Mouse (Mus musculus): ENCODE measurements around the gene Birc2.

Birc2 gene

DNA sequence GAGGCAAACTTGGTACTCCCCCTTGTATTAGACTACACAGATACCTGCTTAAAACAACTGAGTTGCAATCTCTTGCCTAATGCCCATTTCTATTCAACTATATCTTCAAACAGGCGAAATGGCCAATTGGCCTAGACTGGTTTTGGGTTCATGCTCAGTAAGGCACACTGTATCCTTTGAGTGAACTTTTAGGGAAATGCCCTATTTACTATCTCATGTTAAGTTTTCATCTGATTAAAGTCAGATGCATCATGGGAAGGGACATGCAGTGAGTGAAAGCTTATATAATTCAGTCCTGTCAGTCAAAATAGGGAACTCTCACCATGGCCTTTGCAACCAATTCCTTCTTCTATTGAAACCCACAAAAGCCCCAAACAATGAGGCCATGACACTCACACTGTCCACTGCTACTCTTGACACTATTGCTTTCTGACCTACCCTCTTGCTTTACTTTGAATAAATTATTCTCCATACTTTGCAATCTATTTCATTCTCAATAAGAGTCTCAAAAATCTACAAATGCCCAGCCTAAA is 9.9 kb upstream of the Birc2 start:
- no peak for DNase-seq (ENCODE audit: low read depth, low spot score)

DNA sequence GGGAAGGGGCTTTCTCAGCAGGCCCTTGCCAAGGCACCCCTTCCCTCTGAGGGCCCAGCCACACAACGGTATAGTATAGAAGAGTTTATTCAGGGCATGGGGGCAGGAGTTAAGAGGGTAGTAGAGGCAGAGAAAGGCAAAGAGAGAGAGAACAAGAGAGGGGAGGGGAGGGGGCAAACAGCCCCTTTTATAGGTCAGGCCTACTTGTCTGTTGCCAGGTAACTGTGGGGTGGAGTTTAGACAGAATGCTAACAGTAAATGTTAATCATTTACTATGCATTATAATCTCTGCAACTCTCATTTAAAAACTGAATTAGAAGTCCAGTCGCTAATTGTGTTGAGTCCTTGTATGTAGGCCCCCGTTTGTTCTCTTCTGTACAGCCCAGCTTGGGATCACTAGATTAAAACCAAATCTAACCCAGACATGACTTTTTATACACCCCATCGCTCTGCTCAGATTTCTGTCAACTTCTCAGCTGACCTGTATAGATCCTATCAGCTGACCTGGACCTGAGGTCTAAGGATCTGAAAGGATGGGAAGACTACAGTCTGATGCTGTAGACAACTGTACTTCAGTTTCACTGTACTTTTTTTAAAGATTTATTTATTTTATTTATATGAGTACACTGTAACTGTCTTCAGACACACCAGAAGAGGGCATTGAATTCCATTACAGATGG is 8.5 kb upstream of the Birc2 start:
- DNase-seq (ENCODE audit: low read depth, low spot score), result no peak

- no peak for DNase-seq (ENCODE audit: low read depth, low spot score)
Measured at GRCm38 (mm10) chr9:7841221-7841620, 4.4 kb upstream of the Birc2 start.

GRCm38 (mm10) chr9:7837806-7838440 is 1.1 kb upstream of the Birc2 start:
- DNase-seq (ENCODE audit: low read depth, low spot score), result no peak

DNA sequence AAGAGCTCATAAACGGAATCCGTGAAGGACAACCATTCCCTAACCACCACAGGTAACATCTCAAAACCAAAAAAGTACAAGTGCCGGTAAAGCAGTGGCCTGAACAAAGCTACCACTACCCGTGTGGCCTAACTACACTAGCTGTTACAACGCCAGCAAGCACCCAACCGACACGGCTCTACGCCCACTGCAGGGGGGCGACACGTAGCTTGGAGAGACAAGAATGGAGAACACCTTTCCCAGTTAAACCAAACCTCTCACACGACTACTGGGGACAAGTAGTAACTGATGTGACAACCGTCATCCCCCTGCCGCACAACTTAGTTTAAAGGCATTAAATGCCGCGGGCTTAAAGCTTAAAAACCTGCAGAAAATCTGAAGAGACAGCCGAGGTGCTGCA is 533 bp downstream of the Birc2 start:
- DNase-seq (ENCODE audit: low read depth, low spot score), result no peak

DNA sequence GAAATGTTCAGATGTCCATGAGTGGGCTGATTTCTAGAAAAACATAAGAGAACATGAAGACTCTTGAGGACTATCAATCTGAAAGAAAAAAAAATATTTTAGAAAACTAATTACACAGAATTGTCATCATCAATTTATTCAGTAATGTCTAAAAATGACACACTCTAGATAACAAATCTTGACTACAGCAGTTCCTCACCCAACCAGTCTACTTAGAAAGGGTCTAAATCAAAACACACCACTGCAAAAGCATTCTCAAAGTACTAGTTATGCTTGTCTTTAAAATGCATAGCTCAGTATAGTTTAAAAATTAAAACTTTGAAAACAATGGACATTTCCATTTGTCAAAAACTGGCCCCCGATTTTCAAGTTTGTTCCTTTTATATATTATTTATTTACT is 1.6 kb downstream of the Birc2 start:
- DNase-seq (ENCODE audit: low read depth, low spot score), result no peak

- DNase-seq (ENCODE audit: low read depth, low spot score), result no peak
Measured at GRCm38 (mm10) chr9:7833421-7833820, 3.4 kb downstream of the Birc2 start.

DNA sequence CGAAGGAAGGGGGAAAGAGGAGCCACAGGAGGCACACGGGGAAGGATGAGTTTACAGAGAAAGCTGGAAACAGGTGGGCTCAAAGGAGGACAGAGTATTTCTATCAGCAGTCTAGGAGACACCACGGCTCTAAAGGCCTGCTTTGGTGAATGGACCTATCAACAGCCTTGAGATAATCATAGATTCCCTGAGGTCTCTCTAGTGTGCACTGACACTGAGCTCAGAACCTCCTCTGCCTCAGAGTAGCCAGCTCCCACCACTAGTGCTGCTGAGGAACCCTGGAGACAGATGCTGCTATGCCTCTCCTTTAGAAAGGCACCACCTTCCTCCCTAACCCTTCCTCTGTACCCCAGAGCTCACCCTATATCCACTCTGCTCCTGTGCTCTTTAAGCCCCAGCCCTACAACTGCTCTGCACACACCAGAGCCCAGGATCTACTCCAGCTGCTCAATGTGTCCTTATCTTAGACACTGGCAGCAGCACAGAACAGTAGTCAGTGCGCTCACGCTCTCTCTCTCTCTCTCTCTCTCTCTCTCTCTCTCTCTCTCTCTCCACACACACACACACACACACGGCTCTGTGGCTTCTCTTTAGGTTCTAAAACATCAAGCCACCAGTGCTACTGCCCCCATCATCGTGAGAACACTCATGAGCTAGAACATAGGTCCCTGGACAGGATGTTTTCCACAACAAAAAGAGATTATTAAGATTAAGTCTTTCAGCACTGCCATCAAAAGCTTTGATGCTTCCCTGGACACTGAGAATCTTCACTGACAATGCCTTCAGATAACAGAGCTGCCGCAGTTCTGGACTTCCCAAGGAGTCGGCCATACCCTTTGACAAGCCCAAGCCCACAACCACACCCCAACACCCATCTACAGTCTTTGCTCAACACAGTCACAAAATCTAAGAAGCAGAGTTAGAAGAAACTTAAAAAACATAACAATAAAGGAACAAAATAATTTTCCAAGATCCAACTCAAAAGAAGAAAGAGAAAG is 7.0 kb downstream of the Birc2 start:
- no peak for DNase-seq (ENCODE audit: low read depth, low spot score)

DNA sequence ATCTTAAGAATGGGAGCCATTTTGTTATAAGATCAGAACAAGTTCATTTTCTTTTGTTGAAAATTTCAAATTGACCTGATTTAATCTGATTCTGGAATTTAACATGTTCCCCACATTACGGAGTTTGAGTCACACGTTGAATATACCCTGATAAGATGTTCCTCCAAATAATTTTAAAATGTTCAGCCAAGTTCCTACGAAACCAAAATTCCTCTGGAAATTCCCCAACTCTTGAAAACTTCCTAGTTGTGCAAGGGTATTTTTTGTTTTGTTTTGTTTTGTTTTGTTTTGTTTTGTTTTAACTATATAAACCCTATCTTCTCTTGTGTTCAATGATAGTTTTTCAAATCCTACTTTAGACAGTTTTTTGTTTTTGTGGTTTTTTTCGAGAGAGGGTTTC is 8.2 kb downstream of the Birc2 start:
- DNase-seq (ENCODE audit: low read depth, low spot score), result no peak

DNA sequence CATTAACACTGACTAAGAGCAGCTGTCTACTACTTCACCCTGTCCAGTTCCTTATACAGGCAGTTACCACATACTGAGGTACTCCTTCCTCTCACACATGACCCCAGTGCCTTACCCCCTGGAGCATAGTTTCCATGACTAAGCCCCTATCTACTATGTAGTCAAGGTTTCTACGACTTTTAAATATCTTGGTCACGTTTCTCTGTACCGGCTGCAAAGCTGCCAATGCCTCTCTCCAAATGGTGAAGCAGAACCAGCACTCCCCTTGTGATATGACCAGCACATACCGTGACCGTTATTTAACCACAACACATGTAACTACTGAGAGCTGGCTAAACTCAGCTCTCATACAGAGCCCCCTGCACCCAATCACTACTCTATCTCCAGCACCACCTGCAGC is 11.9 kb downstream of the Birc2 start:
- no peak for DNase-seq (ENCODE audit: low read depth, low spot score)

- no peak for DNase-seq (ENCODE audit: low read depth, low spot score)
Measured at GRCm38 (mm10) chr9:7822758-7823157, 14.1 kb downstream of the Birc2 start.

DNA sequence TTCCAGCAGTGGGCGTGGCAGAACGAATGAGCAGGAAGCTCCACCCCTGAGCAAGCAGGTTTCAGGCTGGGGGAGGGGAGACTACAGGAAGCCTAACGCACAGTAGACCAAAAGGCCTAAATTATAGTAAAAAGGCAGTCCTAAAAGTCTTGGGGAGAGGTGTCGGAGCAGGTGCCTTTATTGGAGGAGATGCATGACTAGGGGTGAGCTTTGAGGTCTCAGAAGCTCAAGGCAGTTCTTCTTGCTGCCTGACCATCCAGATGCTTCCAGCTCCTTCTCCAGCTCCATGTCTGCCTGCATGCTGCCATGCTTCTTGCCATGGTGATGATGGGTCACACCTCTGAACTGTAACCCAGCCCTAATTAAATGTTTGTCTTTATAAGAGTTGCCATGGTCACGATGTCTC is 31.8 kb downstream of the Birc2 start:
- no peak for DNase-seq (ENCODE audit: low read depth, low spot score)

DNA sequence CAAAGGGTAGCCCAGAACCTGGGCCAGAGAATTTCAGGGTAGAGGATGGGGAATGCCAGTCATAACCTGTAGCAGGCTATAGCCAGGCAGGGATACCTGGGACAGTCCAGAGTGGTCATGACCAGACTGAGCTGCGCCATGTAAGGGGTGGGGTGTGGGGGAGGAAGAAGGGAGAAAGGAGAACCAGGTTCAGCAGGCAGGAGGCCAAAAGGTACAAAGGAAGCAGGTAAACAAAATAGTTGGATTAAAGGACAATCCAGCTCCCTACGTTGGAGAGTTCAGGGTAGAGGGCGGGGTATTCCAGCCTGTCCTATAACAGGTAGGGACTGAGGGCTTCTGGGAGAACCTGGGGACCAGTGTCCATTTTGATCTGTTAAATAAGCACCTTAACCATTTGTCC is 38.3 kb downstream of the Birc2 start:
- DNase-seq (ENCODE audit: low read depth, low spot score), result no peak

GRCm38 (mm10) chr9:7797542-7797941 is 39.3 kb downstream of the Birc2 start:
- DNase-seq (ENCODE audit: low read depth, low spot score), result no peak

- DNase-seq (ENCODE audit: low read depth, low spot score), result no peak
Measured at GRCm38 (mm10) chr9:7796129-7796864, 40.6 kb downstream of the Birc2 start.

DNA sequence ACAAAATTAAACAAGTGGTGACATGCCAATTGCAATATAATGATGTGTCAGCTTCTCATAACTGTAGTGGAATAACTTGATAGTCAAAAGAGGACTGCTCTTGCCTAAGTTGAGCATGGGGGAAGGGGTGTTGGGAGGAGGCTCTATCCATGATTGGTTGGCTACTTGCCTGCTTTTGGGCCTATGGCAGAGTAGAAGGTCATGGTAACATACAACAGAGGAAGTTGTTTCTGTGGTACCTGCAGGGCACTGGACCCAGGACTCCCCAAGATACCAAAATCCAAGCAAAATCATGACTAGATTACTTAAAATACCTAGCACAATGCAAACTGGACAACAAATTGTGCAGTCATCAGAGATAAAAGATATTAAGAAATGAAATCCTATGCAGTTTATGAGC is 41.3 kb downstream of the Birc2 start:
- no peak for DNase-seq (ENCODE audit: low read depth, low spot score)

DNA sequence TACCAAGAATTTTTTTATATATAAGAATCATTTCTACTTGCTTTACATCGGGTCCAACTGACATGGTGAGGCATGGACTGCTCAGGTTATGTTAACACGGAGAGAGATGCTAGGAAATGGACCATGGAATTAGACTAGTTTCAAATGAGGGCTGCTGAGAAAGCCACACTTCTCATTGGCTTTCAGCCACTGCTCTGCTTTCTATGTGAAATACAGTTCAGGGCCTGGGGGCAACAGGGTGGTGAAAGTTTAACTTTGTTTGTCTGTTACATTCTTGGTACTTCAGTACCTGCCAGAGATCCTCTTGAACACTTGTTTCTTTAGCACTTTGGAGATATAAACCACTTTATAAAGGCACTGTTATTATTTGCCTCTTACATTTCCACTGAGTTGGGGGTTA is 43.3 kb downstream of the Birc2 start:
- no peak for DNase-seq (ENCODE audit: low read depth, low spot score)

DNA sequence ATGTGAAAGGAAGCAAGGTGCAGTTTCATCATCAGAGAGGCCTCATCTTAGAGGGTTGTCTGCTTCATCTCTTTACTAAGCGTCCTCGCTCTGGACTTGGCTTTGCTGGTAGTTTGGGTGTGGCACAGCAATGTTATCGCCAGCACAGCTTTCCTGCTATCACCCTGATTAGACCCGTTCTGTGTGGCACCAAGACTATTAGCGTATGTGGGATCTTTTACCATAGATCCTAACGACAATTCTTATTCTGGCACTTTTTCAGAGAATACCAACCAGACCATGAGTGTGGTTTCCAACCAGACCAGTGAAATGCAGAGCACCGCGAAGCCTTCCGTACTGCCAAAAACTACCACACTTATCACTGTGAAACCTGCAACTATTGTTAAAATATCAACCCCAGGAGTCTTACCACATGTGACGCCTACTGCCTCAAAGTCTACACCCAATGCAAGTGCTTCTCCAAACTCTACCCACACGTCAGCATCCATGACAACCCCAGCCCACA is 46.2 kb downstream of the Birc2 start:
- no peak for DNase-seq (ENCODE audit: low read depth, low spot score)

DNA sequence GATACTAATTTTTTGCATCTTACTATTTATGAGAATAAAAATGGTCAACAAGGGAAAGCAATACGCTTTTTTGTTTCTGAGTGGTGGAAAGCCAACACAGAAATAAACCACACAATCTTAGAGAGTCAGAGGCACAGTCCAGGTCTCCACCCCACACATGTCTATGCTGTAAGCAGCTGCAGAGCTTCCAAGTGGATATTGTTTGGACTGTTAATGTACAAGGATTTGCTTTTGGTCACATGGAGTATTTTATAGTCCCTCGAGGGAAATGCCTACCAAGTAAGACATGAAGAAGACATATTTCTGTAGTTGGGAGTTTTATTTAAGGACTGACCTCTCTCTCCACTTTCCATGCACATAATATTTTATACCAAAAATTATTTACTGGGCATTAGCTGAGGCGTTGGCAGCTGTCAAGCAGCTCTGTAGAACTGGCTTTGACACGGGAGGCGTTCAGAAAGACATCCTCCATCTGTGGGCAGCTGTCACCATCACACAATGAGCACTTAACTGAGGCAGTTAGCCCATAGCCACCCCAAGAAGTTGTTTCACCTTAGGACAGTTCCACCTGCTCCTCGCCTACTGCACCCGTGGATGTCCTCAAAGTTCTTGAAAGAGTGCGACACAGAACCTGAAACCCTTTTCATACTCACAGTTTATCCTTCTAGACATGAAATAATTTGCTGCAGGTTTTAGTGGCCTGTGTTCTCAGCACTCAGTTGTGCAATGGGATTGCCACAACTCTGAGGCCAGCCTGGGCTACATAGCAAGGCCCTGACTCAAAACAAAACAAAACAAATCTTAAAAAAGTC is 46.9 kb downstream of the Birc2 start:
- DNase-seq (ENCODE audit: low read depth, low spot score), result no peak

- no peak for DNase-seq (ENCODE audit: low read depth, low spot score)
Measured at GRCm38 (mm10) chr9:7788411-7788810, 48.5 kb downstream of the Birc2 start.

Measured in retina, adult 2 months (tissue).